Mouse (Mus musculus) left cerebral cortex, adult 2 months (tissue): ENCODE data around the gene Cygb. TPM values are rescaled to one million over a fixed set of nuclear protein-coding genes. Genes with fewer than 3 reads are reported as not detected.
A peak's percentile ranks its signal among the peaks of the same experiment; 100 is the strongest.
"Not testable (repeated sequence)": the region's sequence is repeated elsewhere in the genome, so short reads cannot be mapped to it uniquely, and the experiment has no call there.

Experiments
- DNase-seq, 2 experiments: peaks; one replicate each; pipeline ENCODE4 v3.0.0; 2021 to 2022; ENCODE audit warnings: low spot score in 2 of 2, mixed read lengths in 1 of 2; ENCODE audit errors: extremely low spot score in 1 of 2
- H3K27ac ChIP-seq: fragments of 200-600 bp; 2 replicates; pipeline ENCODE4 v1.8.1; 2022
- H3K4me3 ChIP-seq: fragments of 200-600 bp; 2 replicates; pipeline ENCODE4 v1.8.1; 2022
- CTCF ChIP-seq: fragments of 200-600 bp; IDR thresholded peaks from 2 replicates; pipeline ENCODE4 v1.8.1; 2022; ENCODE audit warnings: antibody characterized with exemption, mild to moderate bottlenecking, moderate library complexity
- intact Hi-C: fragments of 180-260 bp; cut with DNase I; formaldehyde crosslinking; loops from one replicate; pipeline ENCODE4 v1.15.1; 2025
- total RNA-seq, 2 experiments: library from RNA; stranded (reverse); gene quantifications; 2 replicates each; pipeline ENCODE4 v1.2.3; 2021

The Cygb gene
- total RNA-seq, 2 experiments from 2014 or later, result 42.8 to 45.3 TPM

GRCm38 (mm10) chr11:116683777-116684176 is 29.7 kb upstream of the Cygb start:
- DNase-seq, result no peak
- H3K27ac ChIP-seq, result no peak overlapping the region
- no peak for TF ChIP-seq CTCF
- intact Hi-C loops, result no loop called here
- H3K4me3 ChIP-seq, result no peak overlapping the region

- DNase-seq, result no peak
- intact Hi-C loops, result no loop called here
- no peak overlapping the region for H3K4me3 ChIP-seq
- no peak overlapping the region for H3K27ac ChIP-seq
- no peak for TF ChIP-seq CTCF
Observed at GRCm38 (mm10) chr11:116682501-116683144, 28.5 kb upstream of the Cygb start.

GRCm38 (mm10) chr11:116681147-116681546 is 27.0 kb upstream of the Cygb start:
- Histone ChIP-seq H3K4me3 (no peak overlapping the region), H3K27ac (no peak overlapping the region)
- no peak for DNase-seq
- no peak for TF ChIP-seq CTCF
- intact Hi-C loops, result no loop called here

- intact Hi-C loops, result no loop called here
- Histone ChIP-seq H3K27ac (no peak overlapping the region), H3K4me3 (no peak overlapping the region)
- no peak for DNase-seq
- no peak for TF ChIP-seq CTCF
Observed at GRCm38 (mm10) chr11:116680321-116681091, 26.4 kb upstream of the Cygb start.

- no peak overlapping the region for H3K4me3 ChIP-seq
- DNase-seq, result no peak
- TF ChIP-seq CTCF, result no peak
- no peak overlapping the region for H3K27ac ChIP-seq
- intact Hi-C loops, result no loop called here
Observed at GRCm38 (mm10) chr11:116679148-116679547, 25.0 kb upstream of the Cygb start.

- intact Hi-C loops, result no loop called here
- TF ChIP-seq CTCF, result no peak
Observed at GRCm38 (mm10) chr11:116677711-116678441, 23.8 kb upstream of the Cygb start.

GRCm38 (mm10) chr11:116676175-116676976 is 22.3 kb upstream of the Cygb start:
- no peak for DNase-seq
- Histone ChIP-seq H3K4me3 (no peak overlapping the region), H3K27ac (no peak overlapping the region)
- intact Hi-C loops, result no loop called here
- no peak for TF ChIP-seq CTCF

More at GRCm38 (mm10) chr11:116677711-116678441, 23.8 kb upstream of the Cygb start:
- Histone ChIP-seq H3K4me3 (no peak overlapping the region), H3K27ac (no peak overlapping the region)
- no peak for DNase-seq

GRCm38 (mm10) chr11:116675429-116675828 is 21.3 kb upstream of the Cygb start:
- H3K4me3 ChIP-seq, DNase-seq, intact Hi-C loops, H3K27ac ChIP-seq: not testable (repeated sequence)

GRCm38 (mm10) chr11:116674616-116675379 is 20.7 kb upstream of the Cygb start:
- TF ChIP-seq CTCF, result no peak
- H3K27ac ChIP-seq, result no peak overlapping the region
- no peak overlapping the region for H3K4me3 ChIP-seq
- intact Hi-C loops, result no loop called here
- no peak for DNase-seq

GRCm38 (mm10) chr11:116673410-116673809 is 19.3 kb upstream of the Cygb start:
- intact Hi-C loops, result no loop called here
- H3K27ac ChIP-seq, result no peak overlapping the region
- TF ChIP-seq CTCF, result no peak
- H3K4me3 ChIP-seq, result no peak overlapping the region
- DNase-seq, result no peak

GRCm38 (mm10) chr11:116672595-116672994 is 18.5 kb upstream of the Cygb start:
- intact Hi-C loops, result no loop called here
- DNase-seq, result no peak
- TF ChIP-seq CTCF, result no peak
- Histone ChIP-seq H3K4me3 (peak overlapping the region; percentile 80), H3K27ac (no peak overlapping the region)
